Mouse (Mus musculus) MEL (cell line): ENCODE results near the gene Macrod1. TPM values are rescaled to one million over a fixed set of nuclear protein-coding genes. Genes with fewer than 3 reads are reported as not detected.
A peak's percentile ranks its signal among the peaks of the same experiment; 100 is the strongest.

Source experiments
- DNase-seq: peaks from one replicate; pipeline ENCODE4 v3.0.0; 2011; ENCODE audit warnings: low read depth, low spot score
- H3K27ac ChIP-seq: 2 replicates; pipeline ENCODE4 v1.5.1; 2012; ENCODE audit warnings: low read depth, mild to moderate bottlenecking, control low read depth, low read length, moderate library complexity; ENCODE audit not compliant: control insufficient read depth
- H3K27me3 ChIP-seq, 2 experiments: fragments of 150-350 bp in 1 of 2; sonication (generic) in 1 of 2; 2 replicates each; pipeline ENCODE4 v1.6.1; 2012; ENCODE audit warnings: low read length in 2 of 2, mild to moderate bottlenecking in 2 of 2, improper control_type of control experiment in 1 of 2, moderate library complexity in 1 of 2; ENCODE audit not compliant: insufficient read depth in 2 of 2, control insufficient read depth in 1 of 2
- H3K36me3 ChIP-seq, 2 experiments: 2 replicates each; pipeline ENCODE4 v1.6.1; 2012 to 2014; ENCODE audit warnings: low read length in 2 of 2, improper control_type of control experiment in 1 of 2, inconsistent platforms in 1 of 2, mild to moderate bottlenecking in 1 of 2; ENCODE audit not compliant: insufficient read depth in 2 of 2, control insufficient read depth in 1 of 2
- H3K4me1 ChIP-seq, 2 experiments: fragments of 150-350 bp in 1 of 2; sonication (generic) in 1 of 2; 2 replicates each; pipeline ENCODE4 v1.6.1; 2012; ENCODE audit warnings: low read length in 2 of 2, improper control_type of control experiment in 1 of 2, mild to moderate bottlenecking in 1 of 2; ENCODE audit not compliant: insufficient read depth in 2 of 2, control insufficient read depth in 1 of 2
- H3K4me3 ChIP-seq, 2 experiments: fragments of 150-350 bp in 1 of 2; sonication (generic) in 1 of 2; 2 replicates each; pipeline ENCODE4 v1.5.1; 2012; ENCODE audit warnings: low read depth in 2 of 2, low read length in 2 of 2, mild to moderate bottlenecking in 2 of 2, moderate library complexity in 2 of 2, control low read depth in 1 of 2, improper control_type of control experiment in 1 of 2; ENCODE audit not compliant: control insufficient read depth in 1 of 2, insufficient read depth in 1 of 2
- H3K79me2 ChIP-seq: 2 replicates; pipeline ENCODE4 v1.6.1; 2012; ENCODE audit warnings: mild to moderate bottlenecking, low read length, moderate library complexity; ENCODE audit not compliant: control insufficient read depth, poor library complexity, insufficient read depth
- H3K9ac ChIP-seq: 2 replicates; pipeline ENCODE4 v1.6.1; 2012; ENCODE audit warnings: low read depth, mild to moderate bottlenecking, control low read depth, low read length, moderate library complexity; ENCODE audit not compliant: control insufficient read depth, poor library complexity, severe bottlenecking
- H3K9me3 ChIP-seq: fragments of 150-350 bp; sonication (generic); replicated peaks from 2 replicates; pipeline ENCODE4 v1.6.1; 2012; ENCODE audit warnings: mild to moderate bottlenecking, low read length, improper control_type of control experiment, moderate library complexity; ENCODE audit not compliant: insufficient read depth
- BHLHE40 ChIP-seq: IDR thresholded peaks from 2 replicates; pipeline ENCODE4 v1.6.1; 2012; ENCODE audit warnings: low read depth, mild to moderate bottlenecking, inconsistent platforms, low read length, improper control_type of control experiment, borderline replicate concordance
- CHD2 ChIP-seq: IDR thresholded peaks from 2 replicates; pipeline ENCODE4 v1.6.1; 2011; ENCODE audit warnings: low read length, improper control_type of control experiment
- E2F4 ChIP-seq: IDR thresholded peaks from 2 replicates; pipeline ENCODE4 v1.6.1; 2011; ENCODE audit warnings: low read depth, low read length, improper control_type of control experiment, borderline replicate concordance
- EP300 ChIP-seq, 2 experiments: IDR thresholded peaks; 2 replicates each; pipeline ENCODE4 v1.6.1; 2011; ENCODE audit warnings: improper control_type of control experiment in 2 of 2, low read length in 2 of 2, low read depth in 1 of 2, mild to moderate bottlenecking in 1 of 2
- GABPA ChIP-seq: IDR thresholded peaks from 2 replicates; pipeline ENCODE4 v1.6.1; 2012; ENCODE audit warnings: low read depth, mild to moderate bottlenecking, inconsistent platforms, low read length, improper control_type of control experiment, moderate library complexity
- GATA1 ChIP-seq: IDR thresholded peaks from 2 replicates; pipeline ENCODE4 v1.6.1; 2011; ENCODE audit warnings: low read depth, low read length, improper control_type of control experiment
- HCFC1 ChIP-seq: IDR thresholded peaks from 2 replicates; pipeline ENCODE4 v1.6.1; 2012; ENCODE audit warnings: low read depth, mild to moderate bottlenecking, inconsistent platforms, low read length, improper control_type of control experiment, moderate library complexity
- JUND ChIP-seq: IDR thresholded peaks from 2 replicates; pipeline ENCODE4 v1.6.1; 2011; ENCODE audit warnings: low read depth, mild to moderate bottlenecking, improper control_type of control experiment, low read length
- NRF1 ChIP-seq: IDR thresholded peaks from 2 replicates; pipeline ENCODE4 v1.6.1; 2014; ENCODE audit warnings: low read depth, mild to moderate bottlenecking, inconsistent platforms, low read length, improper control_type of control experiment, moderate library complexity; ENCODE audit not compliant: poor library complexity, insufficient read depth, severe bottlenecking
- POLR2A ChIP-seq, 2 experiments: IDR thresholded peaks; 2 replicates each; pipeline ENCODE4 v1.6.1; 2011 to 2012; ENCODE audit warnings: low read length in 2 of 2, mild to moderate bottlenecking in 2 of 2, control low read depth in 1 of 2, improper control_type of control experiment in 1 of 2, low read depth in 1 of 2, moderate library complexity in 1 of 2; ENCODE audit not compliant: control insufficient read depth in 1 of 2, insufficient read depth in 1 of 2, poor library complexity in 1 of 2
- POLR2AphosphoS5 ChIP-seq: IDR thresholded peaks from 2 replicates; pipeline ENCODE4 v1.6.1; 2012; ENCODE audit warnings: low read depth, borderline replicate concordance, mild to moderate bottlenecking, inconsistent platforms, low read length, moderate library complexity, mixed read lengths
- RAD21 ChIP-seq: IDR thresholded peaks from 2 replicates; pipeline ENCODE4 v1.6.1; 2011; ENCODE audit warnings: mild to moderate bottlenecking, low read depth, low read length, improper control_type of control experiment
- SIN3A ChIP-seq: IDR thresholded peaks from 2 replicates; pipeline ENCODE4 v1.6.1; 2012; ENCODE audit warnings: low read length, improper control_type of control experiment, inconsistent platforms
- SMC3 ChIP-seq: IDR thresholded peaks from 2 replicates; pipeline ENCODE4 v1.6.1; 2011; ENCODE audit warnings: low read depth, low read length, improper control_type of control experiment
- TAL1 ChIP-seq: IDR thresholded peaks from 2 replicates; pipeline ENCODE4 v1.6.1; 2012; ENCODE audit warnings: mild to moderate bottlenecking, inconsistent platforms, low read length, moderate library complexity, mixed read lengths
- TBP ChIP-seq: IDR thresholded peaks from 2 replicates; pipeline ENCODE4 v1.8.0; 2011; ENCODE audit warnings: low read depth, low read length, improper control_type of control experiment
- TCF12 ChIP-seq: IDR thresholded peaks from 2 replicates; pipeline ENCODE4 v1.6.1; 2014; ENCODE audit warnings: low read depth, mild to moderate bottlenecking, inconsistent platforms, low read length, improper control_type of control experiment, moderate library complexity
- UBTF ChIP-seq: IDR thresholded peaks from 2 replicates; pipeline ENCODE4 v1.6.1; 2012; ENCODE audit warnings: low read depth, mild to moderate bottlenecking, inconsistent platforms, low read length, improper control_type of control experiment, moderate library complexity, borderline replicate concordance; ENCODE audit not compliant: insufficient read depth
- USF2 ChIP-seq, 2 experiments: IDR thresholded peaks; 2 replicates each; pipeline ENCODE4 v1.6.1; 2011 to 2012; ENCODE audit warnings: improper control_type of control experiment in 2 of 2, low read length in 2 of 2, borderline replicate concordance in 1 of 2, inconsistent platforms in 1 of 2, low read depth in 1 of 2, mild to moderate bottlenecking in 1 of 2; ENCODE audit not compliant: insufficient read depth in 1 of 2
- ZKSCAN1 ChIP-seq: IDR thresholded peaks from 2 replicates; pipeline ENCODE4 v1.6.1; 2012; ENCODE audit warnings: low read depth, mild to moderate bottlenecking, inconsistent platforms, low read length, improper control_type of control experiment, moderate library complexity
- ZMIZ1 ChIP-seq: IDR thresholded peaks from 2 replicates; pipeline ENCODE4 v1.6.1; 2012; ENCODE audit warnings: low read depth, mild to moderate bottlenecking, inconsistent platforms, low read length, improper control_type of control experiment, moderate library complexity
- polyA plus RNA-seq, 2 experiments: library from polyadenylated mRNA; stranded (reverse) in 1 of 2; unstranded in 1 of 2; fragments of >175 nt in 1 of 2; fragments of >200 nt in 1 of 2; gene quantifications; 2 replicates each; pipeline versions ENCODE4 v1.2.1 to v1.2.4; 2012; ENCODE audit warnings: low replicate concordance in 2 of 2, low read depth in 1 of 2; ENCODE audit not compliant: insufficient read length in 2 of 2, insufficient read depth in 1 of 2, missing spikeins in 1 of 2
- total RNA-seq: library from RNA; depleted of rRNA; stranded (reverse); fragments of 300-350 nt; gene quantifications from 2 replicates; pipeline ENCODE4 v1.2.3, GENCODE M21; 2012

Gene Macrod1
- total and polyA plus RNA-seq, 3 experiments, result 4.5 to 15.7 TPM; not detected in 1

- no peak overlapping the region for H3K27ac ChIP-seq
- H3K79me2 ChIP-seq, result peaks cover 43% of the 10 kb centered on the region
- no peaks in the 10 kb centered on the region for H3K9me3 ChIP-seq
- H3K4me1 ChIP-seq, result peaks cover 0 to 10% of the 10 kb centered on the region in 2 experiments; a peak in 2 of 4 replicates
- DNase-seq, result no peak
- no peaks in the 10 kb centered on the region for H3K27me3 ChIP-seq
- TF ChIP-seq BHLHE40 (no peak), USF2 (IDR thresholded peaks at IDR 0.05; ENCODE audit: borderline replicate concordance in 1 of 2, insufficient read depth in 1 of 2, low read depth in 1 of 2, low read length in 2 of 2) (no peak), EP300 (IDR thresholded peaks at IDR 0.05; ENCODE audit: low read depth in 1 of 2, low read length in 2 of 2) (no peak), CHD2 (no peak), GABPA (no peak), GATA1 (no peak), JUND (no peak), SMC3 (no peak), NRF1 (no peak), RAD21 (no peak), UBTF (no peak), POLR2AphosphoS5 (no peak), E2F4 (no peak), ZKSCAN1 (no peak), TCF12 (no peak), SIN3A (no peak), TAL1 (no peak), ZMIZ1 (no peak), TBP (no peak), HCFC1 (no peak)
- no peak overlapping the region for H3K9ac ChIP-seq
- H3K36me3 ChIP-seq, result peaks cover 6 to 20% of the 10 kb centered on the region in 2 experiments
- no peak overlapping the region for H3K4me3 ChIP-seq
Observed at GRCm38 (mm10) chr19:7236742-7237141, 180.1 kb downstream of the Macrod1 start.

- no peaks in the 10 kb centered on the region for H3K9me3 ChIP-seq
- no peak for DNase-seq
- no peak for TF ChIP-seq CHD2
- no peak for TF ChIP-seq POLR2A (IDR thresholded peaks at IDR 0.05; ENCODE audit: control insufficient read depth in 1 of 2, insufficient read depth in 1 of 2, low read depth in 1 of 2, low read length in 2 of 2, poor library complexity in 1 of 2)
- no peak for TF ChIP-seq EP300 (IDR thresholded peaks at IDR 0.05; ENCODE audit: low read depth in 1 of 2, low read length in 2 of 2)
- no peak for TF ChIP-seq POLR2AphosphoS5
- no peak overlapping the region for H3K27ac ChIP-seq
- H3K9ac ChIP-seq, result peak overlapping the region; percentile 100
- peaks cover 0 to 10% of the 10 kb centered on the region in 2 experiments; a peak in 2 of 4 replicates for H3K4me1 ChIP-seq
- no peaks in the 10 kb centered on the region; a peak in 2 of 4 replicates for H3K27me3 ChIP-seq
- peaks cover 0 to 20% of the 10 kb centered on the region in 2 experiments; a peak in 3 of 4 replicates for H3K36me3 ChIP-seq
- peak overlapping the region; percentile 93 to 96 for H3K4me3 ChIP-seq
- H3K79me2 ChIP-seq, result peaks cover 41% of the 10 kb centered on the region
Observed at GRCm38 (mm10) chr19:7239574-7239973, 183.0 kb downstream of the Macrod1 start.
